Mouse (Mus musculus) testis, adult 2 months (tissue): ENCODE data around the gene Cep19.

Experiments
- CTCF ChIP-seq: fragments of 200-500 bp; IDR thresholded peaks from 2 replicates; pipeline ENCODE4 v1.5.1; 2012; ENCODE audit warnings: low read depth, mild to moderate bottlenecking, inconsistent platforms, low read length, moderate library complexity; ENCODE audit not compliant: control insufficient read depth, insufficient read depth, insufficient replicate concordance
- POLR2A ChIP-seq: fragments of 200-500 bp; IDR thresholded peaks from 2 replicates; pipeline ENCODE4 v1.6.1; 2012; ENCODE audit warnings: low read depth, mild to moderate bottlenecking, inconsistent platforms, low read length, moderate library complexity; ENCODE audit not compliant: control insufficient read depth

- TF ChIP-seq POLR2A, result no peak
- TF ChIP-seq CTCF, result peak; percentile 97
Measured at GRCm38 (mm10) chr16:32114968-32115695, 15.5 kb downstream of the Cep19 start.
